Mouse (Mus musculus): ENCODE results near the gene 1110051M20Rik. TPM values are rescaled to one million over a fixed set of nuclear protein-coding genes. Genes with fewer than 3 reads are reported as not detected.

Gene 1110051M20Rik
- total RNA-seq, 2 experiments from 2014 or later = 14.4 to 21.7 TPM

Small RNAs within 50 kb of the gene (microRNA-seq; reads per million reads assigned to microRNA genes)
- gene Gm22071 = not detected

Other genes starting within 250 kb of the 1110051M20Rik start
- 10 to 100 TPM; 22.2 to 24.1 TPM for gene Nr1h3, start 241.9 kb downstream of the 1110051M20Rik start, total RNA-seq (2021)
- gene Acp2, start 241.8 kb downstream of the 1110051M20Rik start, total RNA-seq (2021) = 10 to 100 TPM; 11.7 to 13.5 TPM
- 1 to 10 TPM; 2.9 TPM for gene Ddb2, start 207.7 kb downstream of the 1110051M20Rik start, total RNA-seq (2021)
- gene Pacsin3, start 188.8 kb downstream of the 1110051M20Rik start, total RNA-seq (2021) = 100 to 1,000 TPM; 311 to 416 TPM
- 100 to 1,000 TPM; 136 to 146 TPM for gene Arfgap2, start 179.7 kb downstream of the 1110051M20Rik start, total RNA-seq (2021)
- 1 to 10 TPM; 8.8 to 9.6 TPM for gene Lrp4, start 12.8 kb upstream of the 1110051M20Rik start, total RNA-seq (2021)
- gene Ckap5, start 82.1 kb upstream of the 1110051M20Rik start, total RNA-seq (2021) = 10 to 100 TPM; 33.0 to 33.2 TPM
- gene F2, start 191.7 kb upstream of the 1110051M20Rik start, total RNA-seq (2021) = under 1 TPM in 1 of 2 experiments, not detected in 1; 0.83 TPM
- gene Zfp408, start 205.1 kb upstream of the 1110051M20Rik start, total RNA-seq (2021) = 1 to 10 TPM; 2.4 to 3.0 TPM
- 1 to 10 TPM; 4.6 to 6.9 TPM for gene Arhgap1, start 205.2 kb upstream of the 1110051M20Rik start, total RNA-seq (2021)

Measured in gastrocnemius, adult 18-20 months (tissue).